Mouse (Mus musculus) liver, adult 2 months (tissue): ENCODE data around the gene Hsd11b2.

Source experiments
- CTCF ChIP-seq: fragments of 200-500 bp; IDR thresholded peaks from 2 replicates; pipeline ENCODE4 v1.5.1; 2011; ENCODE audit warnings: low read depth, low read length, control low read depth
- POLR2A ChIP-seq: fragments of 200-500 bp; IDR thresholded peaks from 2 replicates; pipeline ENCODE4 v1.6.1; 2011; ENCODE audit warnings: low read length, control low read depth; ENCODE audit not compliant: insufficient read depth; ENCODE audit errors: extremely low read depth

- TF ChIP-seq CTCF (no peak), POLR2A (no peak)
Measured at GRCm38 (mm10) chr8:105538940-105539339, 20.4 kb downstream of the Hsd11b2 start.
